In genomic region chr19:36110465-36110864, GRCm38 (mm10) we compare ENCODE assay signal across 17 mouse cellular contexts. TPM values are rescaled to one million over a fixed set of nuclear protein-coding genes. Genes with fewer than 3 reads are reported as not detected.
A peak's percentile ranks its signal among the peaks of the same experiment; 100 is the strongest.
DNase-seq lines count a peak whose midpoint lies in the region; ATAC-seq and TF ChIP-seq lines count a peak whose summit lies in the region.
"Had no signal": no experiment of that assay in that cellular context is flagged by ENCODE, and none has a peak within 500 bp of the region (broad histone marks: within the 10 kb centered on the region; RNA-seq: fewer than 3 reads in every experiment).

No protein-coding gene starts in this region.

- no peak for DNase-seq in heart, postnatal 36 days
- DNase-seq in limb, embryonic 10.5 days (ENCODE audit: low spot score), result no peak
- DNase-seq in heart, postnatal 4 days, result peak; percentile 38
- no peak for DNase-seq in adrenal gland, postnatal 10 days
- DNase-seq: gastrocnemius, postnatal 14 days; kidney, postnatal 4 days; layer of hippocampus, postnatal 36 days; thymus, postnatal 36 days had no signal

- peak overlapping the region; percentile 3; the same call in 1 of the 2 replicates for H3K27ac ChIP-seq in heart, embryonic 12.5 days (ENCODE audit: poor library complexity, severe bottlenecking)
- H3K27ac ChIP-seq in limb, embryonic 13.5 days, result no peak overlapping the region
- H3K27ac ChIP-seq in limb, embryonic 10.5 days, result no peak overlapping the region
- H3K27ac ChIP-seq in embryonic fibroblast, embryonic 13.5 days (ENCODE audit: insufficient read depth, low read length), result peak overlapping the region; percentile 62; the same call in 1 of the 2 replicates
- H3K27ac ChIP-seq: embryonic facial prominence, embryonic 10.5 days; macrophage had no signal

- H3K36me3 ChIP-seq in heart, embryonic 12.5 days, result peaks cover 16% of the 10 kb centered on the region; the same call in 1 of the 2 replicates
- H3K36me3 ChIP-seq in limb, embryonic 13.5 days, result peaks cover 5% of the 10 kb centered on the region; the same call in 1 of the 2 replicates
- peaks cover 4% of the 10 kb centered on the region for H3K36me3 ChIP-seq in limb, embryonic 10.5 days

- no peak overlapping the region for H3K4me2 ChIP-seq in heart, embryonic 12.5 days
- H3K4me2 ChIP-seq in limb, embryonic 13.5 days (replicated peaks), result no peak overlapping the region
- H3K4me2 ChIP-seq: liver, embryonic 11.5 days had no signal

- no peaks in the 10 kb centered on the region for H3K27me3 ChIP-seq in heart, embryonic 12.5 days (replicated peaks)
- H3K27me3 ChIP-seq in limb, embryonic 13.5 days, result peaks cover 4% of the 10 kb centered on the region; the same call in 1 of the 2 replicates
- H3K27me3 ChIP-seq in limb, embryonic 10.5 days (ENCODE audit: low read depth, poor library complexity, severe bottlenecking), result peaks cover 59% of the 10 kb centered on the region

- no peaks in the 10 kb centered on the region for H3K9me3 ChIP-seq in heart, embryonic 12.5 days (replicated peaks)
- no peaks in the 10 kb centered on the region for H3K9me3 ChIP-seq in limb, embryonic 13.5 days
- no peaks in the 10 kb centered on the region for H3K9me3 ChIP-seq in limb, embryonic 10.5 days (replicated peaks)
- H3K9me3 ChIP-seq: embryonic facial prominence, embryonic 10.5 days had no signal

- ATAC-seq in heart, embryonic 12.5 days (ENCODE audit: insufficient number of reproducible peaks, low FRiP score), result peak; percentile 58
- ATAC-seq in limb, embryonic 13.5 days (ENCODE audit: low FRiP score, low read depth), result peak; percentile 36; the same call in 1 of the 2 replicates
- ATAC-seq: activated CD4-positive, CD25-positive, alpha-beta regulatory T cell, adult 4 months had no signal

- H3K4me1 ChIP-seq in heart, embryonic 12.5 days (replicated peaks), result peaks cover 9% of the 10 kb centered on the region
- H3K4me1 ChIP-seq in limb, embryonic 13.5 days, result no peaks in the 10 kb centered on the region
- H3K4me1 ChIP-seq in limb, embryonic 10.5 days, result peaks cover 8% of the 10 kb centered on the region
- peaks cover 9% of the 10 kb centered on the region for H3K4me1 ChIP-seq in embryonic fibroblast, embryonic 13.5 days (ENCODE audit: control insufficient read depth, insufficient read depth, low read length)

- 29% methylated on average over 7 of the region's 7 CpGs for WGBS in heart, embryonic 12.5 days
- 44% methylated on average over 7 of the region's 7 CpGs for WGBS in limb, embryonic 13.5 days
- WGBS in limb, embryonic 10.5 days, result 53% methylated on average over 7 of the region's 7 CpGs

- no peak overlapping the region for H3K9ac ChIP-seq in heart, embryonic 12.5 days
- H3K9ac ChIP-seq in limb, embryonic 13.5 days, result no peak overlapping the region

- no peak overlapping the region for H3K4me3 ChIP-seq in heart, embryonic 12.5 days
- no peak overlapping the region for H3K4me3 ChIP-seq in limb, embryonic 13.5 days
- H3K4me3 ChIP-seq in limb, embryonic 10.5 days, result no peak overlapping the region
- no peak overlapping the region for H3K4me3 ChIP-seq in embryonic fibroblast, embryonic 13.5 days (ENCODE audit: insufficient read depth, low read length)
- H3K4me3 ChIP-seq: embryonic facial prominence, embryonic 10.5 days had no signal

- no peak for TF ChIP-seq CTCF in embryonic fibroblast, embryonic 13.5 days (IDR thresholded peaks at IDR 0.05; ENCODE audit: borderline replicate concordance, insufficient read depth, low read length)

- TF ChIP-seq POLR2A in embryonic fibroblast, embryonic 13.5 days (IDR thresholded peaks at IDR 0.05; ENCODE audit: low read depth, low read length), result no peak

- intact Hi-C loops in heart, postnatal 36 days (cut with DNase I), result no loop called here

RNA-seq across cellular contexts. Expression of gene Ankrd1, which starts 9.4 kb away (rescaled TPM):
- polyA plus RNA-seq in heart, embryonic 12.5 days (2016; fragmentation: Nextera tagmentation; extraction: Ambion mirVana), result 493 and 506 TPM in 2 replicates
- total RNA-seq in heart, postnatal 36 days (2021), result 100 to 1,000 TPM; 424 to 684 TPM
- 1.7 and 2.8 TPM in 2 replicates for polyA plus RNA-seq in limb, embryonic 13.5 days (2015; fragmentation: Nextera tagmentation; extraction: Ambion mirVana)
- polyA plus RNA-seq in limb, embryonic 10.5 days (2016; fragmentation: Nextera tagmentation; extraction: Ambion mirVana), result 0.18 and 0.24 TPM in 2 replicates
- polyA plus RNA-seq in embryonic fibroblast, embryonic 13.5 days (2011; ENCODE audit: insufficient read length, low read depth, missing spikeins), result 30.6 and 110 TPM in 2 replicates
- 1,000 to 10,000 TPM; 1,138 to 1,271 TPM for total RNA-seq in heart, postnatal 4 days (2021)
- total RNA-seq in adrenal gland, postnatal 10 days (2021), result 1 to 10 TPM in 1 of 2 experiments, under 1 TPM in 1; 0.66 to 1.5 TPM
- total RNA-seq: layer of hippocampus, postnatal 36 days had no signal
- polyA plus RNA-seq: activated CD4-positive, CD25-positive, alpha-beta regulatory T cell, adult 4 months; intestine, embryonic 14.5 days; macrophage; small intestine, adult 2 months had no signal

RNA-seq across cellular contexts. Expression of gene Rpp30, which starts 26.9 kb away (rescaled TPM):
- 52.2 and 60.8 TPM in 2 replicates for polyA plus RNA-seq in heart, embryonic 12.5 days (2016; fragmentation: Nextera tagmentation; extraction: Ambion mirVana)
- total RNA-seq in heart, postnatal 36 days (2021), result 10 to 100 TPM; 12.7 to 19.5 TPM
- polyA plus RNA-seq in limb, embryonic 13.5 days (2015; fragmentation: Nextera tagmentation; extraction: Ambion mirVana), result 78.2 and 82.0 TPM in 2 replicates
- 99.7 and 104 TPM in 2 replicates for polyA plus RNA-seq in limb, embryonic 10.5 days (2016; fragmentation: Nextera tagmentation; extraction: Ambion mirVana)
- polyA plus RNA-seq in embryonic fibroblast, embryonic 13.5 days (2011; ENCODE audit: insufficient read length, low read depth, missing spikeins), result 23.8 and 29.5 TPM in 2 replicates
- 10 to 100 TPM; 17.5 to 21.3 TPM for total RNA-seq in heart, postnatal 4 days (2021)
- 10 to 100 TPM; 16.0 to 20.3 TPM for total RNA-seq in adrenal gland, postnatal 10 days (2021)

RNA-seq across cellular contexts. Expression of gene Htr7, which starts 53.2 kb away (rescaled TPM):
- polyA plus RNA-seq in heart, embryonic 12.5 days (2016; fragmentation: Nextera tagmentation; extraction: Ambion mirVana), result 0.18 TPM in 1 of 2 replicates, not detected in the other
- total RNA-seq in heart, postnatal 36 days (2021), result under 1 TPM; 0.42 to 0.49 TPM
- 0.40 and 0.60 TPM in 2 replicates for polyA plus RNA-seq in limb, embryonic 13.5 days (2015; fragmentation: Nextera tagmentation; extraction: Ambion mirVana)
- polyA plus RNA-seq in limb, embryonic 10.5 days (2016; fragmentation: Nextera tagmentation; extraction: Ambion mirVana), result not detected in 2 replicates
- 0.30 and 0.44 TPM in 2 replicates for polyA plus RNA-seq in embryonic fibroblast, embryonic 13.5 days (2011; ENCODE audit: insufficient read length, low read depth, missing spikeins)
- total RNA-seq in heart, postnatal 4 days (2021), result under 1 TPM; 0.14 to 0.25 TPM
- under 1 TPM; 0.30 to 0.39 TPM for total RNA-seq in adrenal gland, postnatal 10 days (2021)
- polyA plus RNA-seq: activated CD4-positive, CD25-positive, alpha-beta regulatory T cell, adult 4 months; intestine, embryonic 14.5 days; liver, embryonic 11.5 days had no signal

Comparison
In these comparisons a context has a peak if more than half of its experiments do, and no peak if none do; other contexts are left out.
1. H3K27ac ChIP-seq: peak in heart, embryonic 12.5 days (single experiment) and embryonic fibroblast, embryonic 13.5 days (single experiment); none in limb, embryonic 13.5 days (single experiment) and limb, embryonic 10.5 days (single experiment).